Mouse (Mus musculus) spleen, adult 2 months (tissue): Measurements from ENCODE around the gene Gje1. TPM values are rescaled to one million over a fixed set of nuclear protein-coding genes. Genes with fewer than 3 reads are reported as not detected.

Source experiments
- DNase-seq, 2 experiments: peaks; one replicate each; pipeline versions ENCODE4 v3.0.0 to v3.0.0-alpha.2; 2012 to 2021; ENCODE audit warnings: low spot score in 2 of 2, low read depth in 1 of 2
- H3K27ac ChIP-seq: fragments of 200-500 bp; 2 replicates; pipeline ENCODE4 v1.5.1; 2012; ENCODE audit warnings: low read length, inconsistent platforms; ENCODE audit not compliant: insufficient read depth
- H3K27me3 ChIP-seq: fragments of 200-500 bp; 2 replicates; pipeline ENCODE4 v1.6.1; 2012; ENCODE audit warnings: mild to moderate bottlenecking, moderate library complexity, low read length, inconsistent platforms; ENCODE audit not compliant: control insufficient read depth, insufficient read depth
- H3K36me3 ChIP-seq: fragments of 200-500 bp; 2 replicates; pipeline ENCODE4 v1.6.1; 2012; ENCODE audit warnings: mild to moderate bottlenecking, low read length, inconsistent platforms; ENCODE audit not compliant: control insufficient read depth, insufficient read depth
- H3K4me1 ChIP-seq: fragments of 200-500 bp; 2 replicates; pipeline ENCODE4 v1.6.1; 2011; ENCODE audit warnings: inconsistent platforms; ENCODE audit not compliant: control insufficient read depth, insufficient read depth, insufficient read length
- H3K4me3 ChIP-seq: fragments of 200-500 bp; 2 replicates; pipeline ENCODE4 v1.5.1; 2011; ENCODE audit warnings: mild to moderate bottlenecking, inconsistent platforms; ENCODE audit not compliant: insufficient read depth, insufficient read length; ENCODE audit errors: extremely low read depth
- CTCF ChIP-seq: fragments of 200-500 bp; IDR thresholded peaks from 2 replicates; pipeline ENCODE4 v1.5.1; 2011; ENCODE audit warnings: mild to moderate bottlenecking, inconsistent platforms; ENCODE audit not compliant: insufficient read depth, insufficient read length, insufficient replicate concordance; ENCODE audit errors: extremely low read depth
- POLR2A ChIP-seq: fragments of 200-500 bp; IDR thresholded peaks from 2 replicates; pipeline ENCODE4 v1.6.1; 2011; ENCODE audit warnings: low read depth, low read length, inconsistent platforms
- WGBS: fragments of 180-500 bp; shearing (Covaris S2); methylation state at CpG from one replicate; pipeline ENCODE4 v1.1.7; 2018; 5-methylcytosine and 5-hydroxymethylcytosine counted together
- polyA plus RNA-seq: library from polyadenylated mRNA; depleted of rRNA; stranded (reverse); fragments of >200 nt; gene quantifications from 2 replicates; pipeline ENCODE4 v1.2.3, GENCODE M21; 2012; rRNA removed

Gene Gje1
- polyA plus RNA-seq, 1 experiment, result not detected

DNA sequence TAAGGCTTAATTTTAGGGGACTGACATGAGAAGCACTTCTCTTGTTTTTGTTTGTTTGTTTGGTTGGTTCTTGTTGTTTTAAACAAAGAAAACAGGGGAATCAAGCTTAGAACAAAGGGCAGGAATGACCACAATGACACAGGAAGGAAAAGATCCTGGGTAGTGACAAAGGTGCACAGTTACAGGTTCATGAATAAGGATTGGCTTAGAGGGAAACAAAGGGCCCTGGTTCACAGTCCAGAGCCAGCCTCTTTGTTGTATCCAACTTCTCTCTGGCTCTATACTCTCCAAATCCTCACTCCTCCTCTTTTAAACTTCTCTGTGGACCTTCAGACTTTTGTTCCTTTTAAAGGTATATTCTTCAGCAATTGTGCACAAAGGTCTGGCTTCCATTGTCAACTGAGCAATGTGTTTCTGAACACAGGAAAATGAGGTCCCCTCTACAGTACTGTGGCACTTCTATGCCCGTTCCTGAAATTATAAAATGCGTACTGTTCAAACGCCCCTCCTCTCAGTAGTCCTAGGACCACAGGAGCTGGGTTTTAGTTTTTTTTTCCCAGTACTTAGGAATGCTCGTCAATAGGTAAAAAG lies 14.1 kb downstream of the Gje1 start:
- no peaks in the 10 kb centered on the region for H3K27me3 ChIP-seq
- H3K4me3 ChIP-seq, result no peak overlapping the region
- H3K27ac ChIP-seq, result no peak overlapping the region
- DNase-seq, result no peak
- H3K4me1 ChIP-seq, result peaks cover 2% of the 10 kb centered on the region; the same call in 1 of the 2 replicates
- WGBS, result 48% methylated on average over 4 of the region's 4 CpGs
- TF ChIP-seq CTCF (no peak), POLR2A (no peak)
- no peaks in the 10 kb centered on the region for H3K36me3 ChIP-seq

DNA sequence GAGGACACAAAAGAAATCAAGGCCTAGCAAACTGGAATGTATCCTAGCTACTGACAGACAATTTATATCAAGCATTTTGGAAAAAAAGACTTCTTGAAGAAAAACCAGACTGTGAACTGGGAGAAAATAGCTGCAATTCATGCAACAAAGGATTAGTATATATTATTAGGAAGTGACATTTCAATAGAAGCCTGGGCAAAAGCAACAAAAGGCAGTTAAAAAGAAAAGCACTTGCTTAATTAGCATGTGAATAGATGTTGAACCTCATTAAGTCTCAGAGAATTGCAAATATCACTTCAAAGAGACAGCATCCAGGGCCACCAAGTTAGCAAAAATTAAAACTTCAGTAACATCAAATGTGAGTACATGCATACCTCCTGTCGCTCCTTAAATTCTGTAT lies 14.8 kb downstream of the Gje1 start:
- H3K4me3 ChIP-seq, result no peak overlapping the region
- WGBS, result 98% methylated on average over 1 of the region's 1 CpGs
- TF ChIP-seq CTCF, result no peak
- no peak for TF ChIP-seq POLR2A
- H3K4me1 ChIP-seq, result peaks cover 2% of the 10 kb centered on the region; the same call in 1 of the 2 replicates
- H3K27me3 ChIP-seq, result no peaks in the 10 kb centered on the region
- no peak for DNase-seq
- no peak overlapping the region for H3K27ac ChIP-seq
- H3K36me3 ChIP-seq, result no peaks in the 10 kb centered on the region

DNA sequence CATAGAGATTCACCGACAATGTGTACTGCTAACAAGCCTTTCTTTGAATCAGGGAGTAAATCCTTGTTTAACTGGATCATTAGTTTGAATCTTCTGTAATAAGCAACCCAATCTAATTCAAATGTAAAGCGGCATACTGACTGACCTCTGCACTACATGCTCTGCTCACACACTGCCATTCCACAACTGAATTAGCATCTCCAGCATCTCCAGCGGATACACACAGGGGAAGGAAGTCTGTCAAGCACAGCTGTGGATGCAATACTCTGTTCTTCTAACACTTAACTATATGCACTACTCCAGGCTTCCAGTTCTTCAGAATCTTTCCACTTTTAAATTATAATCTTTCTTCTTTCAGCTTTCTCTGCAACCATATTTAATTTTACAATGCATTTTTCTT lies 27.7 kb downstream of the Gje1 start:
- Histone ChIP-seq H3K4me3 (no peak overlapping the region), H3K27me3 (no peaks in the 10 kb centered on the region), H3K27ac (no peak overlapping the region), H3K4me1 (no peaks in the 10 kb centered on the region), H3K36me3 (peaks cover 2% of the 10 kb centered on the region; the same call in 1 of the 2 replicates)
- DNase-seq, result no peak
- no peak for TF ChIP-seq CTCF
- 92% methylated on average over 3 of the region's 3 CpGs for WGBS

DNA sequence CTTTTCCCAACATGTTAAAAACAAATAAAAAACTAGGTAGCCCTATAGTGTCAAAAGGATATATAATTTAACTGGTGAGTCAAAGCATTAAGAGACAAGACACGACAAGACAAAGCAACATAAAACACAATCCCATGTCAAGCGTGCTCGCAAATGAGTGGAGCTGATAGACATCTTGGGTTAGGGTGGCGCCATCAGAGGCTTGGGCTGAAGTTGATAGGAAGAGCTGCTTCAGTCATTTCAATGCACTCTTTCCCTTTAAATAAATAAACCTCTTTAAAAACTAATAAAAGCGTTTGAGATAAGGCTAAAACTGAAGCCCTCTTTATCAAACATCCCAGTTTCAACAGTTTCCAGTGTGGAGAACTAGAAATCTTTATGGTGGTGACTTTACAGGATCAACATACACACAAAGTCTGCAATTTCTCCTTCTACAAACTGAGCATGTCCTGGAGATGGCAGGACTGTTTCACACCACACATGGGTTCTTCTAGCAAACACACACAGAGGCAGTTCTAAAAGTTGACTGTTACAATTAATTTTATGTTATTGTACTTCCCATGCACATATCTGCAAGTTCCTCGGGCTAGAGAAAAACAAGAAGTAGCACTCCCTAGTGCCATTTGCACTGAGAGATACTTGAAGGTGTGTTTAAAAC lies 29.1 kb downstream of the Gje1 start:
- DNase-seq, result no peak
- Histone ChIP-seq H3K36me3 (peaks cover 3% of the 10 kb centered on the region; the same call in 1 of the 2 replicates), H3K27me3 (no peaks in the 10 kb centered on the region), H3K4me1 (no peaks in the 10 kb centered on the region), H3K27ac (no peak overlapping the region), H3K4me3 (no peak overlapping the region)
- 84% methylated on average over 6 of the region's 6 CpGs for WGBS
- no peak for TF ChIP-seq POLR2A
- no peak for TF ChIP-seq CTCF

DNA sequence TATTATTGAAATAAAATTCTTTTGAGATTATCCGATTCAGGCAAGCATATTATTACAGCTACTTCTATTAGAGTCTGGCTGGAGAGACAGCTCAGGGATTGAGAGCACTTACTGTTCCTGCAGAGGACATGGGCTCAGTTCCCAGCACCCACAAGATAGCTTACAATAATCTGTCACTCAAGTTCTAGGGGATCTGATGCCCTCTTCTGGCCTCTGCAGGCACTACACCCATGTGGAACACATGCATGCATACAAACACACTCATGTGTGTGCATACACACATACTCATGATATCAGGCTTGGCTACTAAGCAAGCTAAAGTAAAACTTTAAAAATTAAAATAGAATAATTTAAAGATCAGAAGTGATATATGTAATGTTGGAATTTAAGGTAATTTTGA lies 32.4 kb downstream of the Gje1 start:
- no peaks in the 10 kb centered on the region for H3K4me1 ChIP-seq
- DNase-seq, result no peak
- H3K27me3 ChIP-seq, result no peaks in the 10 kb centered on the region
- TF ChIP-seq POLR2A (no peak), CTCF (no peak)
- no peak overlapping the region for H3K27ac ChIP-seq
- H3K36me3 ChIP-seq, result peaks cover 6% of the 10 kb centered on the region; the same call in 1 of the 2 replicates
- 94% methylated on average over 1 of the region's 1 CpGs for WGBS
- no peak overlapping the region for H3K4me3 ChIP-seq

DNA sequence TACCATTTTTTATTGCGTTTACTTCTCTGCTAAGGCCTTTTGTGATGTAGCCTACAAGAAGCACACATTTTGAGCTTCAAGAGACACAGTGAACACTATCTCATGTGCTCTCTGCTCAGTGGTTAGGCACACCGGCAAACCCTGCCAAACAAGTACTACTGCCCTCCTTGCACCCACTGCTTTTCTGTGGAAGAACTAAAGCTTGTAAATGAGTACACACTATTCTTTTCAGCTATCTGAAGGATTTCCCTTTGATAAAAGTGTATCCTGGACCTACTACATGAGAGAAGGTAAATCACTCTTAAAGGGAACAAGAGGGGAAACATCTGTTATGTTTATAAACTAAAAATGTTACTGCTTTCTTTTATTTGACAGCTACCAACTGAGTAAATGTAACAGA lies 51.9 kb downstream of the Gje1 start:
- Histone ChIP-seq H3K36me3 (peaks cover 23% of the 10 kb centered on the region), H3K4me1 (no peaks in the 10 kb centered on the region), H3K27me3 (no peaks in the 10 kb centered on the region), H3K27ac (no peak overlapping the region), H3K4me3 (no peak overlapping the region)
- 94% methylated on average over 2 of the region's 2 CpGs for WGBS
- DNase-seq, result no peak
- TF ChIP-seq POLR2A (no peak), CTCF (no peak)

Other genes starting within 250 kb of the Gje1 start
- 1.7 and 2.0 TPM in 2 replicates for gene Adgrg6, start 172.6 kb downstream of the Gje1 start, polyA plus RNA-seq
- 61.1 and 66.1 TPM in 2 replicates for gene Vta1, start 12.7 kb downstream of the Gje1 start, polyA plus RNA-seq
- gene Nmbr, start 12.6 kb downstream of the Gje1 start, polyA plus RNA-seq, result not detected in 2 replicates